Mouse (Mus musculus) left cerebral cortex, adult 9 months (tissue): ENCODE measurements around the gene Itgb1.

ENCODE experiments used
- DNase-seq, 2 experiments: peaks; one replicate each; pipeline ENCODE4 v3.0.0; 2022; ENCODE audit warnings: low spot score in 2 of 2

The Itgb1 gene

GRCm38 (mm10) chr8:128685507-128686428 lies at the start of gene Itgb1:
TSS of gene Itgb1 (plus strand) at chr8:128685654.
- DNase-seq: peak; percentile 70 to 86

GRCm38 (mm10) chr8:128643104-128643503 lies 42.4 kb upstream of the Itgb1 start:
- DNase-seq: no peak

- DNase-seq: no peak
Observed at GRCm38 (mm10) chr8:128645452-128645851, 40.0 kb upstream of the Itgb1 start.

GRCm38 (mm10) chr8:128646456-128646855 lies 39.0 kb upstream of the Itgb1 start:
- no peak for DNase-seq

GRCm38 (mm10) chr8:128648071-128648470 lies 37.4 kb upstream of the Itgb1 start:
- no peak for DNase-seq

GRCm38 (mm10) chr8:128650331-128650855 lies 35.1 kb upstream of the Itgb1 start:
- DNase-seq: no peak

GRCm38 (mm10) chr8:128652399-128653109 lies 32.9 kb upstream of the Itgb1 start:
- DNase-seq: peak in 1 of 2 experiments; percentile 75

- DNase-seq: no peak
Observed at GRCm38 (mm10) chr8:128653642-128654364, 31.7 kb upstream of the Itgb1 start.

GRCm38 (mm10) chr8:128654365-128655099 lies 30.9 kb upstream of the Itgb1 start:
- peak in 1 of 2 experiments; percentile 51 for DNase-seq

- no peak for DNase-seq
Observed at GRCm38 (mm10) chr8:128662144-128662543, 23.3 kb upstream of the Itgb1 start.

- DNase-seq: no peak
Observed at GRCm38 (mm10) chr8:128662696-128663095, 22.8 kb upstream of the Itgb1 start.

- DNase-seq: no peak
Observed at GRCm38 (mm10) chr8:128663106-128663505, 22.3 kb upstream of the Itgb1 start.

GRCm38 (mm10) chr8:128666576-128667263 lies 18.7 kb upstream of the Itgb1 start:
- no peak for DNase-seq

- DNase-seq: no peak
Observed at GRCm38 (mm10) chr8:128671813-128672212, 13.6 kb upstream of the Itgb1 start.

GRCm38 (mm10) chr8:128672441-128672840 lies 13.0 kb upstream of the Itgb1 start:
- no peak for DNase-seq

GRCm38 (mm10) chr8:128672950-128673349 lies 12.5 kb upstream of the Itgb1 start:
- no peak for DNase-seq

- no peak for DNase-seq
Observed at GRCm38 (mm10) chr8:128675848-128676629, 9.4 kb upstream of the Itgb1 start.

GRCm38 (mm10) chr8:128679909-128680308 lies 5.5 kb upstream of the Itgb1 start:
- DNase-seq: peak in 1 of 2 experiments; percentile 47

GRCm38 (mm10) chr8:128680548-128681325 lies 4.7 kb upstream of the Itgb1 start:
- DNase-seq: no peak
